Mouse (Mus musculus) heart, adult 11 months (tissue): ENCODE measurements at regions not wholly inside any gene's neighbourhood (a gene's known extent, or its start where the extent isn't known, plus 50 kb on each side); places are given as distances from the start of the nearest gene placed in this dataset.

Source experiments
- DNase-seq: peaks from one replicate; pipeline ENCODE4 v3.0.0; 2022

DNA sequence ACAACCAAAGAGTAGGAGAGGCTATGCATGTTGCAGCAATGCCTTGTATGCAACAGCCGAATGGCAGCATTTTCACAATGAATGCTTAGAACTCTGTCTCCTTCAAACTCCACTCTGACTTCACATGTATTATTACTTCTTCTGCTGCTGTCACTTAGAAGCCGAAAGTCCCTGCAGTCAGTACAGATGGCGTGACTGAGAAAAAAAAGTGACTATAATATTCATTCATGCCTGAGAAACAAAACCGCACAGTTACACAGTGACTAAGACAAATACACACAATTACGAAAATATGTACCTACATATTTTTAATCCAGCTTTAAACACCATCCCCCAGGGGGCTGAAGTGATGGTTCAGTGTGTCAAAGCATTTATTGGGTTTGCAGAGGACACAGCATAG, 154.8 kb upstream of the Pitx2 start:
- DNase-seq = peak; percentile 67

DNA sequence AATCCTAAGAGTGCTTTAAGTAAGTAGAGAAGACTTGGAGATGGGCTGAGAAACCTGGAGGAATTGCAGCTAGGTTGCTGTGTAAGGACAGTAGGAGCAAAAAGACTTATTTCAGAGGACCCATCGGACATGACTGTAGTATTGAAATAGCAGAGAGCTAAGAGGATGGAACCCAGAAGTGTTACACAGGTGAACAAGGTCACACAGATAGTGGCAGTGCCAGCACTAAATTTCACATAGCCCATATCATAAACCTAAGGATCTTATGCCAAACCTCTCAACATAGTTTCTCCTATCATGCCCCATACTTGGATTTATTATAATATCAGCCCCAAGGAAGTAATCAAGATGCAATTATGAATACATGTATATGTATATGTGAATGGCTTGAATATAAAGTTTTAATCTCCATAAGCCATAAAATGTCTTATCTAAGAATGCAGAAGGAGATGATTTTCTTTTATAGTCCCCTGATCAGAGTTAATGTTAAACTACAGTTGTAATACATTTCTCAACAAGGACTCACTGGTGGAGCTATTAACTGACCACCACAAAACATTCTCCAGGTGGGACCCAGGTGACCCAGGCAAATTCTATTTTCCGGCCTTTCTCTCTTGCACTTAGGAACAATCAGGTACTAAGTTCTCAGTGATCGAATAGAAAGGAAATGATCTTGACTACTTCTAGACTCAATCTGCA, 149.6 kb upstream of the Pitx2 start:
- peak; percentile 50 for DNase-seq

DNA sequence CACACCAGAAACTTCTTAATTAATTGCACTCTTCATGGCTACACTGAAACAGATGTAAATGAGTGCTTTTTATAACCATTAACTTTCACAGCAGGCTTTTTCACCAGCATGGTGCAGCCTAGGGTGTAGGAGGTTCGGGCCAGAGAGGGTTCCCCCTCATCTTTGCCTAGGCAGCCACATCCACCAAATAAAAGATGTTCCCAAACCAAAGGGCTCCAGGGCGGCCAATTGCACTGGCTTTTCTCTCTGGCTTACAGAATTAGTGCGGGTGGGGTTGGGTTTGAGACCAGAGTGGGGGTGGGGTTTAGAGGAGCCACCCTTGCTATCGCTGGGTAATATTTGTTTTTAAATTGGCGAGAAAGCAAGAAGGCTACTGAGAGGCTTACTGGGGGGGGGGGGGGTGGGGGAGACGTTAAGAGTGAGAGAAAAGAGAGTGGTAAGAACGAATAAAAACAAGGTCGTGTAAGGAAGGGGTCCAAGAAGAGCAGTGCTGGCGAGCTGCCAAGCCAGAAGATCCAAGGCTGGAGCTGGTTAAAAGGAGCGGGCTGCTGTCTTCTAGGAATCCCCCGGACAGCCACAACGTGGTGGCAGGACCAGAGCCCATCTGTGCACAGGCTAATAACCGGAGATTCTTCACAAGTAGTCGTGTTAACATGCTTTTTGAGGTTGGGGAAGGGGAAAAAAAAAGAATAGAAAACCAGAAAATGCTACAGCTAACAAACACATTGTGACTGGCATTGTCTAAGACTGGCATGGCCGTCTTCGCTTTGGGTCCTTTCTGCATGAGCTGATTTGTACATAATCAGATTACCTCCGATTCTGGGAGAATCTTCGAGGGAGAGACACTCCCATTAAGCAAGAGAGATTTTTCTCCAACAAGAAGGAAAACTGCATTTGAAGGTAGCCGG, 134.0 kb upstream of the Pitx2 start:
- no peak for DNase-seq

DNA sequence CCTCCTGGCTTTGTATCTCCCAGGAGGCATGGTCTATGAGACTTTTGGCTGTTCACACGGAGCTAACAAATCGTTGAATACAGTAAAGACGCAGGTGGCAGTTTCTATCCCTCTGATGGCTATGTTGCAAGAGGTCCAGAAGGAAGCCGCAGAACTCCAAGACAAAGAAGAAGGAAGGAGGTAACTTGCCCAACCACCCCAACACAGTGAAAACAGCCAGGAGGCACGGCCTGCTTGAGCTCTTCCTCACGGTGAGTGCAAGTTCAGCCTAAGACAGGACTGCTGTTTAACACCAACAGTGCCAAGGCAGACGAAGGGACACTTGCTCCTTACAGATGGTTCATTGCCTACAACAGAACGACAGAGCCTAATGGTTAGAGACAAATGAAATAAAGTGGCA, 130.0 kb upstream of the Pitx2 start:
- DNase-seq = no peak

DNA sequence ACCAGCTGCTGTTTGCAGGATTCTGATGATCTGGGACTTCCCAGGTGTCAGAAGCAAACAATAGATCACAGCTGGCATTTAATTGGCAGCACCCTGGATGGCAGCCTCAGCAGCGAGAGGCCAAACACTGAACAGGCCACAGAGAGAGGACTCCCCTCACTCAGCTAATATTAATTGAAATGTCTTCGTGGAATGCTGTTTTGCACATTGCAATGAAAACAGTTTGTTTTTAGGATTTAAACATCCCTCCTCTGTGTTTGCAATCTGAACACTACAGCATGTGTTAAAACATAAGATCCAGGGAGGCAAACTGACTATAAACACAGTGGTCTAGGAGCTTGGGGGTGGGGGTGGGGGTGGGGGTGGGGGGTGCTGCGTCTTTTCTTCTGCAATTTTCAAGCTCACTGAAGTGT, 129.2 kb upstream of the Pitx2 start:
- DNase-seq = no peak

DNA sequence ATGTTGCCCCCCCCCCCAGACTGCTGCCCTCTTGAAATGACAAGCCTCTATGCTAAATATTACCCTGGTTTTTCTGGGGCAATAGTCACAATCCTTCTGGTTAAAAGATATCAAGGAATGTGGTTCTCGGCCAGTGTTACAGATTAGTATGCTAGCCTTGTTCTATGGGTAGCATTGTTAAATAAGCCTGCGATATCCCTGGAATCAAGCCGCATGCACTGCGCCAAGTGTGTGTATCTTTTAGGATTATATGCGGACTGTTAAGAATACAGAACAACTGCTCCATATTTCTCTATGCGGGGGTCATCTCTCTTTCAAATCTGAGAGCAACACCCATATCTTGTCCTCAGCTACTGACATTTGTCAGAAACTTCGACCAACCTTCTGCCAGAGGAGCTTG, 128.7 kb upstream of the Pitx2 start:
- no peak for DNase-seq

DNA sequence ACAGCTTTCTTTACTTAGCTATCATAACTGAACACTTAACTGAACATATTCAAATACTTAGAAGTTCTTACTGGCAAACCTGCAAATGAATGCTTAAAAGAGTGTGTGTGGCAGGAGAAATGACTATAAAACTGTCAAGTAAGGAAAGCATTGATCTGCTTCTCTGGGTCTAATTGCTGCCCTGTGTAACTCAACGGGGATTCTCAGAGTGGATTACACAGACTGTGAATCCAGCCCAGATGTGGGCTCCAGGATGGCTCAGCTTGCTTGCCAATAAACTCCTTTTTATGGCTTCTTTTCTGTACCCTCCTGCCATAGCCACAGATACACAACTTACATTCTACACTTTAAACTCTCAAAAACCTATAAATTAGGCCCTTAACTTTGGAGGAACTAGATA, 123.3 kb upstream of the Pitx2 start:
- no peak for DNase-seq

DNA sequence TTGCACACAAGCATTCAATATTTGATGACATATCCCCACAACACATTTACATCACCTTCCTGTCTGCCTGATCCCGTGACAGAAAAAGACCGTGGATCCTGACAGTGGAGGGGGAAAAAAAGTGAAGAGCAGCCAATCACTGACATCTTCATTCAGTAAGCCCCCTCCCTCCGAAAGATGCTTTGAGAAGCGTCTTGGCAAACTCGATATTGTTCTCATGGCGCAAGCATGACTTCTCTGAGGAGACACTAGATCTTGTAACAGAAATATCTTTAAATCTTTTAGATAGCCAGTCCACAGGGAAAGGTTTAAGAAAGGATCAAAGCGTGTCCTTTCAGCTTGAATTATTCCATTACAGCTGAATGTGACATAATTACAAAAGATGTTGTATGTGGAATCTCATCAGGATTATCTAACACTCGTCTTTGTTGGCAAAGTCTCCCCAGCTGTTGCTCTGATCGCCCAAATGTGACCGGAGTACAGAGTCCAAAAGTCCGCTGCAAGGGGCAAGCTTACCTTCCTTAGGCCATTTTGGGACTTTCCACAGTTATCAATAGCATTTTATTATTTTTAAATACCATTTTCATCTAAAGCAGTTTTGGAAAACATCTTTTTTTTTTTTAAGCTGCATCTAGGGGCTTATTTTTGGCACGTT, 95.8 kb upstream of the Pitx2 start:
- DNase-seq = no peak

DNA sequence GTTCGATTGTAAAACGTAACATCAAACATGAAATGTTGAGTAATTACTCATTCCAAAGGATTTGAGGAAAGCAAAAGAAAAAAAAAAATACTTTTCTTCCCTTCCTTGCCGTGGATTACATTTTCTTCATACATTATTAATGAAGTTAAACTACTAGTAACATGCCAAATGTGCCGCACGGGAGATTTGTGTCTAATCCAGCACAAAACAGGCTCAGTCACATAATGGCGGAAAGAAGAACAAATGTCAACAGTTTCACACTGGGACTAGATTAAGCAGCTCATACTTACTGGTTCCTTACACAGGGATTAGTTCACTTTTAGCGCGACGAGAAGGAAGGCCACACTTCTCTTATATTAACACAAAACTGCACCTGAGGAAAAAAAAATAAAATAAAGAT, 94.9 kb upstream of the Pitx2 start:
- no peak for DNase-seq

DNA sequence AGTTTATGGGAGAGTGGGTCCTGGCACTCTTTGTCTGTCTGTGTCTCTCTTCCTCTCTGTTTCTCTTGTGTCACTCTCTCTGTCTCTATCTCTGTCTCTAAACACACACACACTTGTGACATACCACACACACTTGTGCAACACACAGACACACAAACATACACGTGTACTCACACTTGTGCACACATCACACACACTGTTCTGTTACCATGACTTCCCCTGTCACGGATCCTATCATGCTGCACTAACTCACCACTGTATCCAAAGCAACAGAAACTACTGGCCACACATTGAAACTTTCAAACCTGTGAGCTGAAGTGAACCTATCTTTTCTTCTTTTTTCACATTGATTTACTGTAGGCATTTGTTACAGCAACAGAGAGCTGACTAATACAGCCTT, 93.5 kb upstream of the Pitx2 start:
- DNase-seq = no peak

DNA sequence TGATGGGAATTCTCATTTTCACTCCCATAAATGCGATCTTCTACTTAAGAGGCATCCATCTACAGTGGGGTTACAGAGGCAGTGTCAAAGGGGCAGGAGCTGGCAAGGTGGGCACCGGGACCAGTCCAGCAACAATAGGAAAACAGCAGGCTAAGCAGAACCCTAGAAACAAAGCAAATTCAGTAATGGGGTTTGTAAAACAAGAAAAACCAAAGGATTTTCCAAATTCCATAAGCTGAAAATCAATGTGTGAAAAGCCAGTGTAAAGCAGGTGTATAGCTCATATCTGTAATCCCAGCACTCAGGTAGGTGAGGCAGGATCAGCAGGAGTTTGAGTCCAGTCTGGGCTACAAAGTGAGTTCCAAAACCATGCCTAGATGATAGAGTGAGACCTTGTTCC, 69.2 kb upstream of the Pitx2 start:
- peak; percentile 62 for DNase-seq

DNA sequence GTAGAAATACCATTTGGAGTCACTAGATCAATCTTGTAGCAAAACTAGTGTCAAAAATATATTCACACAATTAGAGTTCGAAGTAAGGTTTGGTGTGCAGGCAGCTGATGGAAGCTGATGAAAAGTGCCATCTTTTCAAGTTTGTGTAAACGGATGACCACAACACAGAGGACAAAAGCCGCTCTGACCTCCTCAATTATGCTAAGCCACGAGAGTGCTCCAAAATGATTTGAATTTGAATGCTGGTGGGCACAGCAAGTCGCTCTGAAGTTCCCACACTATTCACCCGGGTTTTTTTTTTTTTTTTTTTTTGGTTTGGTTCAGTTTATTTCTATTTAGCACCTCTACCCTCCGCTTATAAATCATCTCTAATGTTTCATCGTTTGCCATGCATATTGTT, 68.5 kb upstream of the Pitx2 start:
- DNase-seq = no peak

DNA sequence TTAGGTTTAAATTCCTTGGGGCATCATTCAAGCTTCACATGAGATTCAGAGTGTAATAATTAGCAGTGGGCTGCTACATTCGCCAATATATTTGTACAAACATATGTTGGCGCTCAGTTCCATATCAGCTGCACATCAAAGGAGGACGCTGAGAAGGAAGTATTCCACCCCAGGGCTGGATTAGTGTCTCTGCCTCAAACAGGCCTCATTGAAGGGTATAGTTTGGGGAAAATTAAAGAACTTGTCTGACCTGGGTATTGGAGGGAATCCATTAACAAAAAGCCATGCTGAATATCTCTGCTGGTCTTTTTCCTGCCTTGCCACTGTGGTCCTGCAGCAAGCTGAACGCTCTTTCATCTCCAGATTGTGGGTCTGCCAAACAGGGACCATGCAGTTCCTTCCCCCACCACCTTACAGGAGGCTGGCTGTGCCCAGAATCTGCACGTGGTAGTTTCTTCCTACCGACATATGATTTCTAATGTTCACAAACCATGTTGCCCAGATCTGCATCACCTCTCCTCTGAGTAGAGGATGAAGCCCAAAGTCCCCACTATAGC, 67.7 kb upstream of the Pitx2 start:
- peak; percentile 68 for DNase-seq
